Mouse (Mus musculus): ENCODE data around the gene Rpgr. TPM values are rescaled to one million over a fixed set of nuclear protein-coding genes. Genes with fewer than 3 reads are reported as not detected.

Gene Rpgr
- 1 to 10 TPM; 5.1 to 6.3 TPM for total RNA-seq (2021)
- long read RNA-seq, experiment 1, partial matches to known transcripts: 1 of 12 reads
- long read RNA-seq, experiment 1, other reads (novel, unspliced or antisense): 8 of 12 reads
- long read RNA-seq, experiment 2, partial matches to known transcripts: 0 of 3 reads
- long read RNA-seq, experiment 2, other reads (novel, unspliced or antisense): 1 of 3 reads

GRCm38 (mm10) chrX:10216410-10216949 is at the start of gene Rpgr:
Rpgr (minus strand) TSS chrX:10216920.
- peak; percentile 93 for DNase-seq

DNA sequence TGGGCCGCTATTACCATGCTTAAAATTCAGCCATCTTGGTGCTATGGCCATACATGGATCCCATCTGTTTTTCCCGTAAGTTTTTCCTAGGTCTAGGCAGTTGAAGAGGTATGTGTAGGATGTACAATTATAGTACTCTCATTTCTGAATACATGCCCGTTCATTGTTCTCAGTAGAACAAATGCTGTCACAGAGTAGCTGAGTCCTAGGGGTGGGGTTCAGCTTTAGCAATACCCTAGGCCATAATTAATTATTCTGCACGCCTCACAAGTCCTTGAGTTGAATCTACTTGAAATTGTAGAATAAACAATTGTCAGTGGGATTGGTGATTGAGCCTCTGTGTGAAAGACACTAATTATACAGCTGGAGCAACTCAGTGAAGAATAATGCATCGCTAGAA is 41.5 kb upstream of the Rpgr start:
- DNase-seq: no peak

GRCm38 (mm10) chrX:10257774-10258173 is 41.1 kb upstream of the Rpgr start:
- no peak for DNase-seq

DNA sequence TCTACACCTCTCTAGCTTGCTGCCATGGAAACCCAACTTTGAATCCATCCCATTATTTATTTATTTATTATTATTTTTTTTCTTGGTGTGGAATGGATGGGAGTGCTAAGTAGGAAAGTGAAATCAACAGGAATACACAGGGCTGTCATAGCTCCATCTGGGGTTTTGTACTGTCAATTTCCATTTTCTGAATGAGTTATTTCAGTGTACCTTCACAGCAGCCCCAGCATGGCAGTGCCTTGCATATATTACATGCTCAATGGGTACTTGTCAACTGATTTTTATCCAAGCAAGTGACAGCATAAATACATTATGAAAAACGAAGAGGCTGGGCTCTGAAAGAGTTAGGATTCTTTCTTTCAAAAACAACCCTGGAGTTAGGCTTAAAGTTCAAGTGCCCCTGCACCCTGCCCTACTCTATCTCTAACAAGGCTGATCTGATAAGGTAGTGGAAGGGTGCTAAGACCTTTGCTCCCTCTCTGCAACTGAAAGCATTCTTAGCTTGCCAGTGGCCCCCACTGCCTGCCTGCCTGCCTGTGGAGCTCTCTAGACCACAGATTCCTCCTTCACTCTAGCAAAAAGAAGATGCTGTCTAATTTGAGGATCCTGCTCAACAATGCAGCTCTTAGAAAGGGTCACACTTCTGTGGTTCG is 35.3 kb upstream of the Rpgr start, which contains the start of gene Otc:
Otc (plus strand) TSS at position 454 of the 653 bp plus-strand sequence.
- no peak for DNase-seq

GRCm38 (mm10) chrX:10251357-10251756 is 34.6 kb upstream of the Rpgr start:
- DNase-seq: no peak

DNA sequence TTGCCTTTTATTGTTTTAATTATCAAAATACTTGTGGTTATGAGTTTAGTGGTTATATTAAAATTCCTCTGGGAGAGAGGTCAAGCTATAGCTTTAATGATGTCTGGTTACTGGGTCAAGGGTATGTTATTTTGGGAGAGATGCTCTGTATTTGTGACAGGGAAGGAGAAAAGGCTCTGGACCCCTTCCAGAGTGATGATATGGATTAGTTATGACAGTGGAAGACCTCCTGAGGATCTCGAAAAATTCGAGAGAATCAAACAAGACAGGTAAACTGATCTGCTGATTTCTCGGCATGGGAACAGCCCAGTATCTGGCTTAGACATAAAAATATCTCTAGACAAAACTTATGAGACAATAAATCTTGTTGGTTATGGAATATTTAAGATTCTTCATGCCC is 27.2 kb upstream of the Rpgr start:
- DNase-seq: no peak

DNA sequence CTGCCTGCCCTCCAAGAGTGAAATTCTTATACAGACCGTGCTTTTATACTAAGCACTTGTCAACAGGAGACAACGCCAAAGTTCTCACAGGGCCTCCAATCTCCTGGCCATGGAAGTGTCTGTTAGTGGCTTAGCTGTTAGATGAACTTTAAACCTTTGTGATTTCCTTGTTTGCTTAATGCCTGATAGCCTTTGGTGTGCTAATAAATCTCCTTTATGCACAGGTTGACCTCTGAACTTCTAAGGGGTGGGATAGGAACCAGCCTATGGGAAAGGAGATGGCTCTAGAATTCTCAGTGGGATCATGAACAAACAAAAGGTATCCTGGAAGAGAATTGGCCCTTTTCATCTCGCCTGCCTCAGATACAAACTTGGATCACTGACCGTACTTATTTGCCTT is 22.8 kb upstream of the Rpgr start:
- DNase-seq: no peak

DNA sequence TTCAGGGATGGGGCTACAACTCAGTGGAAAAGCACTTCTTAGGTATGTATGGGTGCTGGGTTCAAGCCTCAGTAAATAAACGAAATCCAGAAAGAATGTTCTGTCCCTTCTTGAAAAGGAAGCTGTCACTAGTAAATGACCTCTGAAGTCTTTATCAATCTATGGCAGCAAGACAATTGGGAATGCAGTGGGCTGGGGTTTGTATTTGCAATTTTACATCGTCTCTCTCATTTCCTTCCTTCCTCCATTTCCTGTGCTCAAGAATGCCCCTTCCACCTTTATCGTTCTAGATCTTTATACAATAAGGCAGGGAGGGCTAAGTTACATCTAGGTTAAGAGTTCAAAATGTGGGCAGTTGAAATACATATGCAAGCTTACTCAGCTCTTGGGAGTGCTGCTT is 17.9 kb upstream of the Rpgr start:
- no peak for DNase-seq

DNA sequence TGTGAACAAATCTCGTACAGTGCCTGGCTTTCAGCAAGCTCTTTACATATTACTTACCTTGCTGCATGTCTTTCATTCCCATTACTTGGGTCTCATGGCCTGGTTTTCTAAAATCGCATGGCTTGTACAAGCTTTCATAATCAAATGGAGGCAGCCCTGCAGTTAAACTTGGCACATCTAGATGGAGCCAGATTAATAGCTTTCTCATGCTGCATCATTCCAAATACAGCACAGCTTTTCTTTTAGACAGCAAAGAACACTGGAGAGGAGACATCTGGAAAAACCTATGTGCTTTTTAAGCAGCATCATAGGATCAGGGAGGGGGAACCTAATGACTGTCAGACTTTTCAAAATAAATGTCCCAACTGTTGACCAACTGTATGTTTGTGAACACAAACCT is 16.3 kb upstream of the Rpgr start:
- DNase-seq: no peak

- no peak for DNase-seq
These were observed 2.6 kb upstream of the Rpgr start for GRCm38 (mm10) chrX:10219281-10219680.

GRCm38 (mm10) chrX:10215972-10216371 is 748 bp downstream of the Rpgr start:
- no peak for DNase-seq

DNA sequence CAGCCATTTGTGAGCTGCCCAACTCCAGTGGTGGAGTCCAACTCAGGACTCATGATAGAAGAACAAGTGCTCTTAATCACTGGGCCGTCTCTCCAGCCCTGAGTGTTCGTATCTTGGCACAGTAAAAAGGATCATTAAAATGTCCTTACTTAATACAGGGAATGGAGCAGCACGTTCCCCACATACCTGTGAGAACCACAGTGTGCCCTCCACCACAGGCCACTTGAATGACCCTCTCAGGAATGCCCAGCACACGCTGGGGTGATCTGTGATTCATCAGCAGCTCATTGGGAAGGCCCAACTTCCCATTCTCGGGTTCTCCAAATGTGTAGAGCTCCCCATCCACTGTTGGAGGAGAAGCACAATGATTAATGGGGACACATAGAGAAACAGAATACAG is 10.8 kb downstream of the Rpgr start:
- no peak for DNase-seq

DNA sequence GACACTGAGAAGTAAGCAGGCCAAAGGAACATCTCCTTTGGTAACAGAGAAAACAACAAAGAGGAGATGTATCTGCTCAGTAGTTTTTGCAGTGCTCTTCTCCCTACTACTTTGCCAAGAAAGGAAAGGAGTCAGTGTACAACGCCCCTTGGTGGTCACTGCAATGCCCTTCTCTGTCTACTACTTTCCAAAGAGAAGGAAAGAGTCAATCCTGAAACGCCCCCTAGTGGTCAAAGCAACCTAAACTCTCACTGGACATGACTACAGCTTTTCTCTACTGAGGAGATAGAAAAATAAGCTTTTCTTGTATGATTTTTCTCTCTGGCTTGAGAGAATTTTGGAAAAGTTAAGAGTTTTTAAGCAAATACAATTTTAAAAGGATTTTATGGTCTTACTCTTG is 15.4 kb downstream of the Rpgr start:
- peak; percentile 43 for DNase-seq

DNA sequence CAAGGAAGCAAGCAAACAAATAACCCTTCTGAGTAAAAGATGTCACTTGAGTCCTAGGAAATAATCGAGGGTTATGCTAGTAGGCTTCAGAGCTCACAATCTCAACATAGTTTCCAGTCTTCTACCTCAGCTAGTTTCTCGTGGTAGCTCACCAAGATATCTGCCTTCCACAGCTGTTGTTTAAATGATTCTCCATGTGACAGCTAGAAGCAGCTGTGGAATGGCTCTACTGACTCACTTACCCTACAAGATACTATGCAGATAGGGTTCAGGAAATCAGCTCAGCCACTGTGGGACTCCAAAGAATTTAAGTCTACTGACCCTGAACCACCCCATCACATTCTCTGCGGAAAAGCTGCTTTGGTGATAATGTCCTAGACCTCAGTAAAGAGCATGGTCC is 64.3 kb downstream of the Rpgr start:
- no peak for DNase-seq

- DNase-seq: peak; percentile 5
These were observed 99.5 kb downstream of the Rpgr start, which contains the start of gene Srpx for GRCm38 (mm10) chrX:10117065-10117719. Srpx (minus strand) TSS chrX:10117709.

DNA sequence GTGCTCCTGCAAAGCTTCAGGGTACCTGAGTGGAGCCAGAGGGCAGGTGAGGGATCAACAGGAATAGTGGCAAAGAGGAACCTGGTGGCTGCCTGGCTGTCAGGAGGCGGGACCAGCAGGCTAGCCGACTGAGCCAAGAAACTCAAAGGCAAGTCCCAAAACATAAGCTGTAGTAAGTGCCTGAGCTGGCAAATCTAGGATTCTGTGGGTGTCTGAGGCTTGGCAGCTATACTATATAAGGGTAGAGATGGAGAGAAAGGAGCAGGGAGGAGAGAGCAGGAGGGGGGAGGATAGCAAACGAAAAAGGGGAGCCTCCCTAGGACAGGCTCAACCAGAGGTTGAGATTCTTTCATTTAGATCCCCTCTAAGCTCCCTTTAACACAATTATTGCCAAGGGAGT is 100.9 kb downstream of the Rpgr start:
- no peak for DNase-seq

- no peak for DNase-seq
These were observed 106.0 kb downstream of the Rpgr start for GRCm38 (mm10) chrX:10110736-10111135.

GRCm38 (mm10) chrX:10108558-10108957 is 108.2 kb downstream of the Rpgr start:
- DNase-seq: peak; percentile 7

- DNase-seq: no peak
These were observed 111.2 kb downstream of the Rpgr start for GRCm38 (mm10) chrX:10105475-10105874.

GRCm38 (mm10) chrX:10102739-10103138 is 114.0 kb downstream of the Rpgr start:
- no peak for DNase-seq

- DNase-seq: no peak
These were observed 120.9 kb downstream of the Rpgr start for GRCm38 (mm10) chrX:10095797-10096196.

DNA sequence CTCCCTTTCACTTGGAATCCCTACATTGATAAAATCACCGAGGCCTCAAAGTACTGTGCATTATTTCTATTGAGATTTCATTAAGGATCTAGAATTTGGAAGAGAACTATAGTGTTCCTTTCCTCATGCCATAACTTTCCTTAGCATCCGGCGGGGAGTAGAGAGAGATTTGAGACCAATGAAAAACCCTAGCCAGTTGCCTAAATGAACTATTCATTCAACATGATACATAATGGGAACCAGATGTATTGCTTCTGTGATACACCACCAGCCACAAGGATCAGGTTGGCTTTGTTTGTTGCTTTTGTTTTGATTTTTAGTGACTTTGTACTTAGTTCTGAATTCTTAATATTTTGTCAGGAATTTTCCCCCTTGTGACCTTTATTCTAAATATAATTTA is 136.3 kb downstream of the Rpgr start:
- no peak for DNase-seq

DNA sequence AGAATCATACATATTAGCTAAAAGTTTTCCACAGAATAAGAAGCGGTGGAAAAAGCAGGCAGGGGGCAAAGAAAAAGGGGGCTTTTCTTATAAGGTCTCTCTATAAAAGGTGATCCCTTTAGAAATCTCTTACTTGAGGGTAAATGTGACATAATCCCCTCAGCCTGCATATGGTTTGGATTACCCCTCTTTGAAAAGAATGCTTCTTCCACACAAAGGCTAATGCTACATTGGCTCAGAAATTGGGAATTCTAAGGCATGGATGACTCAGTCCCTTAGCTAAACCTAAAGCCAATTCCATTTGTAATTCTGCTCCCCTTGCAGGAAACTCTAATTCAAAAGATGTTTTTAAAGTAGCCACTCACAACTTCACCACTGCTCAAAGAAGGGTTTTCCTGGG is 136.7 kb downstream of the Rpgr start:
- no peak for DNase-seq
